Mouse (Mus musculus): ENCODE data around the gene 5730596B20Rik.

Gene 5730596B20Rik

DNA sequence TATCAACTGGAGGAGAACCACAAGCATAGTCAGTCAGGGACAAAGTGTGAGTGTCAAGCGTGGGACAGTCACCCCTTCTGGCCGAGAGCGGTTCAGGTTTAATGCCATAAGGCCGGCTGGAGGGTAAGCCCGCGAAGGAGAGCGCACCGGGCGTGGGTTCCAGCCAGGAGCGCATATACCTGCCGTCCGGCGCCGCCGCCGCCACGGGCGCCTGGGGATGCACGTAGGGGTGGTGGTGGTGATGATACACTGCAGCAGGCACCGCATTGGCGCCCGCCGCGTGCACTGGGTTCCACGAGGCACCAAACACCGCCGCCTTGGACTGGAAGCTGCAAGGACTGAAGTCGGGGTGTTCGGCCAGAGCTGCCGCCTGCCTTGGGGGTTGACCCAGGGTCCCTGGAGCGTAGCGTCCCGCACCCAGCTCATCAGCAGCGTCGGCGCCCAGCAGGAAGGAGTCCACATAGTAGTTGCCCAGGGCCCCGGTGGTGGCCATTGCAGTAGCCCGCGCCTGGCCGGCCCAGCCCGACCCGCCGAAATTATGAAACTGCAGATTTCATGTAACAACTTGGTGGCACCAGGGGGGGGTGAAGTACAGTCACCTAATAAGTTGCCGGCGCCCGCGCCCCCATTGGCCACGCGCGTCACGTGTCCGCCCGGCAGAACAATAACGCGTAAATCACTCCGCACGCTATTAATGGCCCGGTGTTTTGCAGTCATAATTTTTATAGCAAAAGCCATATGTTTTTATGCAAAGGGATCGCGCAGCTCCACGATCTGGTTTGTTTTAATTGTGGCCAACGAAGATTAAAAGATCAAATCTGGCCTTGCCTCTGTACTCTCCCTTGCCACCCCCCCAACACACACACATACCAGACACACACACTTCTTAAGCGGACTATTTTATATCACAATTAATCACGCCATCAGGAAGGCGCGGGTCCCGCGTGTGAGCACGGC is 48.6 kb downstream of the 5730596B20Rik start:
- DNase-seq = peak in 1 of 2 experiments; percentile 37

DNA sequence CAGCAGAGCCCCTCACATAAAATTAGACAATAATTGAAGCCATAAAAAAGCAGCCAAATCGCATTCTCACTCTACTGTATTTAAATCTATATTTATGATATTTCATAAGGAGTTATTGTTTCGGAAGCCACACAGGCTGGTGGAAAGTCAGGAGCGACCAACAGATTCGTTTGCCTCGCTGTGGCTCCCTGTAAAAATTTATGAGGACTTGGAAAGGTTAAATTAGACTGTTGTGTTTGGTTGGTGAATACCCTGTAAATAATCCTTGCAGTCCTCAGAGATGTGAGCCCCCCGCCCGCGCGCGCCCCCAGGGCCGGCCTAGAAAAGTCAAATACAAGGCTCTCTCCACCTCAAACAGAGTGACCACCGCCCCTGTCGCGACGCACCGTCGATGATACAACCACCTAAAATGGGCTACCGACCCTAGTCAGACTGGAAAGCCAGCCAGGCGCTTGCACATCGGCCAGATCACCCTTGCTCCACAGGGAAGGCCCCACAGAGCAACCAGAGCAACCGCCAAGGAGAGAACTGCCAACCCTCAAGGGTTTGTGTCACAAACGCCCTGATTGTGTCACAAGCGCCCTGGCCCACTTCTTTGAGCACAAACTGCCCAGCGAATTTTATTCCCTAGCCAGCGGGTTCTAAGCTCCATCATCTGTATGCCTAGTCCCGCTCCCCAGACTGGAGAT is 49.4 kb downstream of the 5730596B20Rik start:
- peak in 1 of 2 experiments; percentile 25 for DNase-seq

DNA sequence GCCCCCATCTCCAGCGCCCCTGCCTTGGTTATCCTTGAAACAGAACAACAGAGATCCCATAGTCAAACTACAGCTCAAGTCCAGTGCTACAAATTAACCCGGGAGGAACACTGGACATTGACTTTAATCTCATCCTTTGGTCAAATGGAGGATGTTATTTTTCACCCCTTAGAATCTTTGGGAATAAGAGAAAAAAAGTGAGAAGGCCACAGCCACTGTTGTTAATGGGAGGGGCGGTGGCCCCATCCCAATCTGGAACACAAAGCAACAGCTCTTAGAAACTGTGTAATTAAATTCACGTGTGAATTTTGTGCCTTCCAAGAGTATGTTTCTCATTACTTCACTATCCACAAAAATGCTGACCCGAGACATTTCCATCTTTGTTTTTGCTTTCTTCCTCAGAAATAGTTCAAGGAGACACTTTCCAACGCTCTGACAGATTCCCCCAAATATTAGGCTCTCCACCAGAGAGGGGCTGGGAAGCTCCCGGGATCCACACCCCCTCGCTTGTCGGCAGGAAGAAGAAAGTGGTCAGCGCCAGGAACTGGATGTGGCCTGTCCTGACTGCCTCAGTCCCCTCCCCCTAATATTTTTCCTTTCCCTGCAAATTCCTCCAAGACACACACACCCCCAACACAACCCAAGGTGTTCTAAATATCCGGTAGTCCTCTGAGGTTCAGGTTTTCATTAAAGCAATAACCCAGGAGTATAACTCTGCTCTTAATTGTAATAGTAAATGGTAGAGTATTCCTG is 50.3 kb downstream of the 5730596B20Rik start:
- DNase-seq = peak in 1 of 2 experiments; percentile 14

DNA sequence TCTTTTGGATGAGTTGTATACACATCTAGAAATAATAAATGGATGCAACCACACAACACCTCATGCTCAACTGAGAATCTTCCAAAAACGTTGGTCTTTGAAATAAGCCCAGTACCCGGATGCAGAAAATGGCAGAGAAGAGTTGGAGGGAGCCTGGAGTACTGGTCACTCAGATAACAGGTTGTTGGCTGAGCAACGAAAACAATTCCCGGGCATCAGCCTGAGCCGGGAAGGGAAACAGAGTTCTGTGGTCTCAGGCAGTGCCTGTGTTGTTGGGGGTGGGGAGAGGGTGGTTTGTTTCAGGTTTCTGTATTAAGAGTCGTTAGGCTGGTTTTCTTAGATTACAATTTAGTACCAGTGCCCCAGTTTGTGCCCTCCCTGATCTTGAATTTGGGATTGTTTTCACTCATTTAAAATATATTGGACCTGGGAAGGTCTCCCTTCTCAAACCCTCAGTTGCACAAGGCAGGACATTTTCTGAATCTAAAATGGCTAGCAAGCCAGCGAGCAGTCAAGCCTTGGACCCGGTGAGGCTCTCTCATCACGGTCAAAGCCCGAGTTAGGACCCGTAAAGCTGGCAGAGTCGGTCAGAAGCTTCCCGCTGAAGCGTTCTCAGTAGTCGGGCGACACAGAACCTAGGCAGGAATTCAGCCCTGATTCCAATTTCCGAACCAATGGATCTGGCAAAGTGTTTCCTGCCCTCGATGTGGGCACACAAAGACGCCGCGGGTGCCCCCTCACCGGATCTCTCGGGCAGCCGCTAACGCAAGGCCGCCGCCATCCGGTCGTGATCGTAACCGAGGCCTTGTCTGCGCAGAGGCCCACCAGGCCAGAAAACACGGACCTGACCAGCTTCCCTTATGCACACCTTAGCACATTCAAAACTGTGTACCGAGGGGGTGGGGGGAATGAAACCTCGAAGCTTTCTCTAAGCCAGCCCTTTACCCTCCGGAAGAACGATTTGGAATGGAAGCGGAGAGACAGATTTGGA is 51.5 kb downstream of the 5730596B20Rik start:
- peak in 1 of 2 experiments; percentile 35 for DNase-seq

DNA sequence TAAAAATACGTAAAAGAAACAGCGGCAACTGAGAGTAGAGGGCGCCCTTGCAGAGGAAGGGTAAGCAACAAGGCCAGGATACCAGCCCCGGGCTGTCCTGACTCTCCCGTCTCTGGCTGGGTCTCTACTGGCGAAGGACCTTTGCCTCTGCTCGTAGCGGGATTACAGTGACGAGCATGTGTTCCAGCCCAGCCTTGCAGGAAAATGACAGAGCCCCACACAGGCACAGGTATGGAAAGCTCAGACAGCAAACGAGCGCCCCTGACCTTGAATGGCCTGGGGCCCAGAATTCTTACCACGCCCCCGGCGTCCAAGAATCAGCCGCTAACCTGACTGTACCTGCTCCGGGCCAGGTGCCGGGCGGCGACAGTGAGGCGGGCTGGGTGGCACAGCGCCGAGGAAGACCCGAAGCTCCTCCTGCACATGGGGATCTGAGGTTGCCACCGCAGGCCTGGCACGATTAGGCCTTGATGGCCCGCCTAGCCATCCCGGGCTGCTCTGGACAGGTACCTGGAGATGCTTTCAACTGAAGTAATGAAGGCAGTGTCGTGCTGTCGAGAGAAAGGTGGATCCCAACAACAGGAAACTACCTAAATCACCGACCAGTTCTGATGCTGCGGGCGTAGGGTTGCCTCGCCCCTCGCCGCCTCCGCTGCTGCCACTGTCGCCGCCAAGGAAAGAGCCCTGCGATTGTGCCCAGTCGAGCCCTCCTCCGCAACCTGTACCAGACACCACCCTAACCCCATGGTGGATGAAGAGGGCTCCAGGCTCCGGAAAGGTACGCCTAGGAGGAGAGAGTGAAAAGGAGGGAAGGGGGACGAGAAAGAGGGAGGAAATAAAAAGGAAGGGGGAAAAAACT is 52.5 kb downstream of the 5730596B20Rik start:
- DNase-seq = peak in 1 of 2 experiments; percentile 27
